Mouse (Mus musculus) olfactory bulb, adult 2 months (tissue): ENCODE results near the gene Mapk10.

Experiments used
- CTCF ChIP-seq: fragments of 200-500 bp; IDR thresholded peaks from 2 replicates; pipeline ENCODE4 v1.5.1; 2012; ENCODE audit warnings: low read depth, mild to moderate bottlenecking, low read length, moderate library complexity; ENCODE audit not compliant: insufficient read depth
- POLR2A ChIP-seq: fragments of 200-500 bp; IDR thresholded peaks from 2 replicates; pipeline ENCODE4 v1.6.1; 2012; ENCODE audit warnings: mild to moderate bottlenecking, low read depth, low read length, moderate library complexity; ENCODE audit not compliant: insufficient read depth

GRCm38 (mm10) chr5:103094166-103094565 is 117.0 kb downstream of the Mapk10 start:
- TF ChIP-seq POLR2A (no peak), CTCF (no peak)
